Mouse (Mus musculus): ENCODE data around the gene Gm20431. TPM values are rescaled to one million over a fixed set of nuclear protein-coding genes. Genes with fewer than 3 reads are reported as not detected.

Gm20431 gene
- polyA plus RNA-seq, 1 experiment from 2014 or later, result 8.2 TPM

GRCm38 (mm10) chr2:167690962-167691311 lies 29.6 kb upstream of the Gm20431 start:
- H3K27me3 ChIP-seq (replicated peaks; ENCODE audit: control insufficient read depth, insufficient read depth, low read length), result peaks cover 25% of the 10 kb centered on the region
- H3K9me3 ChIP-seq (ENCODE audit: control insufficient read depth, low read length), result peaks cover 2% of the 10 kb centered on the region; the same call in 1 of the 2 replicates
- no peaks in the 10 kb centered on the region for H3K36me3 ChIP-seq (ENCODE audit: control insufficient read depth, insufficient read depth)
- WGBS, result 80% methylated on average over 12 of the region's 12 CpGs
- no peak overlapping the region for H3K27ac ChIP-seq (ENCODE audit: low read length)
- no peak overlapping the region for H3K4me2 ChIP-seq (ENCODE audit: low read length)
- no peak overlapping the region for H3K4me3 ChIP-seq (replicated peaks; ENCODE audit: low read length)
- no peak for ATAC-seq
- H3K9ac ChIP-seq (replicated peaks; ENCODE audit: low read depth, low read length), result no peak overlapping the region
- peaks cover 9% of the 10 kb centered on the region for H3K4me1 ChIP-seq (replicated peaks; ENCODE audit: control insufficient read depth, insufficient read depth, low read length)

DNA sequence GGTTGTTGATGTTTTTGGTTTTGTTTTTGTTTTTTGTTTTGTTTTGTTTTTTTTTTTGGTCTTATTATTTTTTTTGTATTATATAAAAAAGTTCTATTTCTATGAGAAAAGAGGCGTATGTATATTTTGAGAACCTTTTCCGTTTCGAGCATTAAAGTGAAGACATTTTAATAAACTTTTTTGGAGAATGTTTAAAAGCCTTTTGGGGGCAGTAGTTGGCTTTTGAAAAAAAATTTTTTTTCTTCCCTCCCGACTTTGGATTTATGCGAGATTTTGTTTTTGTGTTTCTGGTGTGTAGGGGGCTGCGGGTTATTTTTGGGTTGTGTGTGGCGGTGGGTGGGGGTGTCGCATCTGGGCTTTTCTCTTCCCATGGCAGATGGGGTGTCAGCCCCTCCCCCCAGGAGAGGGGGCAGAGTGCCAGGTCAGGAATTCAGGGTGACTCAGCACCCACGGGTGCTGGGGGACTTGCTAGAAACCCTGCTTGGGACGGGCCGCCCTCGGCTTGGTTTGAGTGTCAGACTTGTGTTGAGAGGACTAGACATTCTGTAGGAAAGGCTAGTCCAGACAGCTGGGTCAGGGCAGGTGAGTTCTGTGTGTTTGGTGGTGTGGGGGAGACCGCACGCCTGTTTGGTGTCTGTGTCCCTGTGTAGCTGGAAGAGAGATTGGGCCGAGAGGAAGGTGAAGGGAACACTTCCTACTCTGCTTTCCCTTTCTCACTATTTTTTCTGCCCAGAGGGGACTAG lies 29.1 kb upstream of the Gm20431 start:
- H3K4me3 ChIP-seq (replicated peaks; ENCODE audit: low read length), result peak overlapping the region; percentile 72
- H3K27me3 ChIP-seq (replicated peaks; ENCODE audit: control insufficient read depth, insufficient read depth, low read length), result peaks cover 27% of the 10 kb centered on the region
- 63% methylated on average over 15 of the region's 15 CpGs for WGBS
- peak overlapping the region; percentile 87 for H3K4me2 ChIP-seq (ENCODE audit: low read length)
- H3K9me3 ChIP-seq (ENCODE audit: control insufficient read depth, low read length), result peaks cover 2% of the 10 kb centered on the region; the same call in 1 of the 2 replicates
- H3K36me3 ChIP-seq (ENCODE audit: control insufficient read depth, insufficient read depth), result no peaks in the 10 kb centered on the region
- H3K4me1 ChIP-seq (replicated peaks; ENCODE audit: control insufficient read depth, insufficient read depth, low read length), result peaks cover 9% of the 10 kb centered on the region
- H3K9ac ChIP-seq (replicated peaks; ENCODE audit: low read depth, low read length), result no peak overlapping the region
- H3K27ac ChIP-seq (ENCODE audit: low read length), result no peak overlapping the region
- ATAC-seq, result no peak

DNA sequence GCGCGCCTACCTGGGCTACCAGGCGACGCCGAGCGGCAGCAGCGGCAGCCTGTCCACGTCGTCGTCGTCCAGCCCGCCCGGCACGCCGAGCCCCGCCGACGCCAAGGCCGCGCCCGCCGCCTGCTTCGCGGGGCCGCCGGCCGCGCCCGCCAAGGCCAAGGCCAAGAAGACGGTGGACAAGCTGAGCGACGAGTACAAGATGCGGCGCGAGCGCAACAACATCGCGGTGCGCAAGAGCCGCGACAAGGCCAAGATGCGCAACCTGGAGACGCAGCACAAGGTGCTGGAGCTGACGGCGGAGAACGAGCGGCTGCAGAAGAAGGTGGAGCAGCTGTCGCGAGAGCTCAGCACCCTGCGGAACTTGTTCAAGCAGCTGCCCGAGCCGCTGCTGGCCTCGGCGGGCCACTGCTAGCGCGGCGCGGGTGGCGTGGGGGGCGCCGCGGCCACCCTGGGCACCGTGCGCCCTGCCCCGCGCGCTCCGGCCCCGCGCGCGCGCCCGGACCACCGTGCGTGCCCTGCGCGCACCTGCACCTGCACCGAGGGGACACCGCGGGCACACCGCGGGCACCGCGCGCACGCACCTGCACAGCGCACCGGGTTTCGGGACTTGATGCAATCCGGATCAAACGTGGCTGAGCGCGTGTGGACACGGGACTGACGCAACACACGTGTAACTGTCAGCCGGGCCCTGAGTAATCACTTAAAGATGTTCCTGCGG lies 28.4 kb upstream of the Gm20431 start, which contains the start of gene Tmem189:
Gene Tmem189, minus strand, starts transcription at position 322 of the 718 bp plus-strand sequence.
- Histone ChIP-seq H3K9me3 (ENCODE audit: control insufficient read depth, low read length) (no peaks in the 10 kb centered on the region), H3K4me3 (replicated peaks; ENCODE audit: low read length) (peak within 1 kb of the TSS; percentile 72), H3K9ac (replicated peaks; ENCODE audit: low read depth, low read length) (peak within 1 kb of the TSS; percentile 61), H3K36me3 (ENCODE audit: control insufficient read depth, insufficient read depth) (no peaks in the 10 kb centered on the region), H3K4me1 (replicated peaks; ENCODE audit: control insufficient read depth, insufficient read depth, low read length) (peaks cover 9% of the 10 kb centered on the region), H3K4me2 (ENCODE audit: low read length) (peak within 1 kb of the TSS; percentile 87), H3K27me3 (replicated peaks; ENCODE audit: control insufficient read depth, insufficient read depth, low read length) (peaks cover 27% of the 10 kb centered on the region), H3K27ac (ENCODE audit: low read length) (no peak within 1 kb of the TSS)
- no peak for ATAC-seq
- under 1% methylated on average over 85 of the region's 99 CpGs for WGBS

DNA sequence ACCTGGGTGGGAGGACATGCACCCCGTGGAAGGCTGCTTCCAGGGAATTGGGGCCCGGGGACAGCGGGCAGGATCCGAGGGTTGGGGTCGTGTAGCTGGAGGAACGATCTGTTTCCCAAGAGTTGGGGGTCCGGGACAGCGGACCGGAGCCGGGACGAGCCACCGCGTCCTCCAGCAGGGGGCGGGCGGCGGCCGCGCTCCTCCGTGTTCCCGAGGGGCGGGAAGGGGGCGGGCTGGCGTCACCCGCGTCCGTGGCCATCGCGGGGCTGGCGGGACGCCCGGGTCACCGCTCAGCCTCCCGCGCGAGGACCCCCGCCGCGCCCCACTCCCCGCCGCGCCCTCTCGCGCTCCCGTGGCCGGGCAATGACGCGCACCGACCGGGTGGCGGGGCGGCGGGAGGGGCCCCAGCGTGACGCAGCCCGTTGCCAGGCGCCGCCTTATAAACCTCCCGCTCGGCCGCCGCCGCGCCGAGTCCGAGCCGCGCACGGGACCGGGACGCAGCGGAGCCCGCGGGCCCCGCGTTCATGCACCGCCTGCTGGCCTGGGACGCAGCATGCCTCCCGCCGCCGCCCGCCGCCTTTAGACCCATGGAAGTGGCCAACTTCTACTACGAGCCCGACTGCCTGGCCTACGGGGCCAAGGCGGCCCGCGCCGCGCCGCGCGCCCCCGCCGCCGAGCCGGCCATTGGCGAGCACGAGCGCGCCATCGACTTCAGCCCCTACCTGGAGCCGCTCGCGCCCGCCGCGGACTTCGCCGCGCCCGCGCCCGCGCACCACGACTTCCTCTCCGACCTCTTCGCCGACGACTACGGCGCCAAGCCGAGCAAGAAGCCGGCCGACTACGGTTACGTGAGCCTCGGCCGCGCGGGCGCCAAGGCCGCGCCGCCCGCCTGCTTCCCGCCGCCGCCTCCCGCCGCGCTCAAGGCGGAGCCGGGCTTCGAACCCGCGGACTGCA lies 27.5 kb upstream of the Gm20431 start, which contains the start of gene Cebpb:
Gene Cebpb, plus strand, starts transcription at position 418 of the 954 bp plus-strand sequence.
- H3K27me3 ChIP-seq (replicated peaks; ENCODE audit: control insufficient read depth, insufficient read depth, low read length), result peaks cover 27% of the 10 kb centered on the region

GRCm38 (mm10) chr2:167688126-167688497 lies 26.8 kb upstream of the Gm20431 start:
- no peak overlapping the region for H3K9ac ChIP-seq (replicated peaks; ENCODE audit: low read depth, low read length)
- peak overlapping the region; percentile 72 for H3K4me3 ChIP-seq (replicated peaks; ENCODE audit: low read length)
- no peaks in the 10 kb centered on the region for H3K9me3 ChIP-seq (ENCODE audit: control insufficient read depth, low read length)
- H3K4me1 ChIP-seq (replicated peaks; ENCODE audit: control insufficient read depth, insufficient read depth, low read length), result peaks cover 9% of the 10 kb centered on the region
- ATAC-seq, result peak; percentile 24; the same call in 1 of the 2 replicates
- 24% methylated on average over 12 of the region's 12 CpGs for WGBS
- H3K27me3 ChIP-seq (replicated peaks; ENCODE audit: control insufficient read depth, insufficient read depth, low read length), result peaks cover 27% of the 10 kb centered on the region
- peak overlapping the region; percentile 87 for H3K4me2 ChIP-seq (ENCODE audit: low read length)
- H3K36me3 ChIP-seq (ENCODE audit: control insufficient read depth, insufficient read depth), result no peaks in the 10 kb centered on the region
- H3K27ac ChIP-seq (ENCODE audit: low read length), result no peak overlapping the region

More for the DNA sequence above, 27.5 kb upstream of the Gm20431 start, which contains the start of gene Cebpb:
- Histone ChIP-seq H3K27ac (ENCODE audit: low read length) (no peak within 1 kb of the TSS), H3K36me3 (ENCODE audit: control insufficient read depth, insufficient read depth) (no peaks in the 10 kb centered on the region), H3K9me3 (ENCODE audit: control insufficient read depth, low read length) (no peaks in the 10 kb centered on the region), H3K4me3 (replicated peaks; ENCODE audit: low read length) (peak within 1 kb of the TSS; percentile 72), H3K4me1 (replicated peaks; ENCODE audit: control insufficient read depth, insufficient read depth, low read length) (peaks cover 9% of the 10 kb centered on the region), H3K9ac (replicated peaks; ENCODE audit: low read depth, low read length) (peak within 1 kb of the TSS; percentile 61), H3K4me2 (ENCODE audit: low read length) (peak within 1 kb of the TSS; percentile 87)
- under 1% methylated on average over 99 of the region's 147 CpGs for WGBS
- ATAC-seq, result peak; percentile 71

GRCm38 (mm10) chr2:167687651-167688101 lies 26.4 kb upstream of the Gm20431 start:
- H3K4me2 ChIP-seq (ENCODE audit: low read length), result no peak overlapping the region
- H3K9me3 ChIP-seq (ENCODE audit: control insufficient read depth, low read length), result no peaks in the 10 kb centered on the region
- peaks cover 27% of the 10 kb centered on the region for H3K27me3 ChIP-seq (replicated peaks; ENCODE audit: control insufficient read depth, insufficient read depth, low read length)
- no peak overlapping the region for H3K4me3 ChIP-seq (replicated peaks; ENCODE audit: low read length)
- H3K27ac ChIP-seq (ENCODE audit: low read length), result no peak overlapping the region
- no peaks in the 10 kb centered on the region for H3K36me3 ChIP-seq (ENCODE audit: control insufficient read depth, insufficient read depth)
- no peak overlapping the region for H3K9ac ChIP-seq (replicated peaks; ENCODE audit: low read depth, low read length)
- WGBS, result 57% methylated on average over 11 of the region's 11 CpGs
- H3K4me1 ChIP-seq (replicated peaks; ENCODE audit: control insufficient read depth, insufficient read depth, low read length), result peaks cover 9% of the 10 kb centered on the region
- ATAC-seq, result no peak

- 87% methylated on average over 4 of the region's 4 CpGs for WGBS
- Histone ChIP-seq H3K9ac (replicated peaks; ENCODE audit: low read depth, low read length) (no peak overlapping the region), H3K4me1 (replicated peaks; ENCODE audit: control insufficient read depth, insufficient read depth, low read length) (peaks cover 9% of the 10 kb centered on the region), H3K4me3 (replicated peaks; ENCODE audit: low read length) (no peak overlapping the region), H3K27me3 (replicated peaks; ENCODE audit: control insufficient read depth, insufficient read depth, low read length) (peaks cover 27% of the 10 kb centered on the region), H3K9me3 (ENCODE audit: control insufficient read depth, low read length) (no peaks in the 10 kb centered on the region), H3K4me2 (ENCODE audit: low read length) (no peak overlapping the region), H3K36me3 (ENCODE audit: control insufficient read depth, insufficient read depth) (no peaks in the 10 kb centered on the region), H3K27ac (ENCODE audit: low read length) (no peak overlapping the region)
- no peak for ATAC-seq
Observed at GRCm38 (mm10) chr2:167687250-167687586, 25.9 kb upstream of the Gm20431 start.

GRCm38 (mm10) chr2:167686382-167687249 lies 25.3 kb upstream of the Gm20431 start:
- Histone ChIP-seq H3K9me3 (ENCODE audit: control insufficient read depth, low read length) (no peaks in the 10 kb centered on the region), H3K27me3 (replicated peaks; ENCODE audit: control insufficient read depth, insufficient read depth, low read length) (peaks cover 27% of the 10 kb centered on the region)

More at GRCm38 (mm10) chr2:167686382-167687249, 25.3 kb upstream of the Gm20431 start:
- Histone ChIP-seq H3K4me2 (ENCODE audit: low read length) (no peak overlapping the region), H3K36me3 (ENCODE audit: control insufficient read depth, insufficient read depth) (no peaks in the 10 kb centered on the region), H3K9ac (replicated peaks; ENCODE audit: low read depth, low read length) (no peak overlapping the region), H3K4me1 (replicated peaks; ENCODE audit: control insufficient read depth, insufficient read depth, low read length) (peaks cover 9% of the 10 kb centered on the region), H3K27ac (ENCODE audit: low read length) (no peak overlapping the region), H3K4me3 (replicated peaks; ENCODE audit: low read length) (no peak overlapping the region)
- ATAC-seq, result no peak
- WGBS, result 76% methylated on average over 16 of the region's 16 CpGs
